Mouse (Mus musculus): ENCODE results near the gene Spock1.

- no peak for TF ChIP-seq CTCF (conservative IDR thresholded peaks at IDR 0.05 in 1 of 2, IDR thresholded peaks at IDR 0.05 in 1 of 2; ENCODE audit: low read depth in 2 of 2, low read length in 2 of 2)
- no peak for TF ChIP-seq POLR2A (IDR thresholded peaks at IDR 0.05; ENCODE audit: low read depth, low read length)
These were observed 43.1 kb downstream of the Spock1 start for GRCm38 (mm10) chr13:57865029-57865428.
